Mouse (Mus musculus) CH12F3 (cell line): Measurements from ENCODE around the gene Gm19345.

Source experiments
- in situ Hi-C: fragments of 300-500 bp; cut with MboI; formaldehyde crosslinking; loops from 2 replicates; pipeline ENCODE4 v1.14.3; 2020; ENCODE audit warnings: low sequenced_read_pairs

The Gm19345 gene

GRCm38 (mm10) chr7:19826756-19827155 is 25.0 kb upstream of the Gm19345 start:
- in situ Hi-C loops = no loop called here

- in situ Hi-C loops = no loop called here
Measured at GRCm38 (mm10) chr7:19829694-19830093, 22.1 kb upstream of the Gm19345 start.

- in situ Hi-C loops = no loop called here
Measured at GRCm38 (mm10) chr7:19830682-19831156, 21.1 kb upstream of the Gm19345 start.

- in situ Hi-C loops = no loop called here
Measured at GRCm38 (mm10) chr7:19831837-19832236, 20.0 kb upstream of the Gm19345 start.

GRCm38 (mm10) chr7:19834055-19834454 is 17.7 kb upstream of the Gm19345 start:
- in situ Hi-C loops = no loop called here

- in situ Hi-C loops = no loop called here
Measured at GRCm38 (mm10) chr7:19836843-19837242, 15.0 kb upstream of the Gm19345 start.

GRCm38 (mm10) chr7:19840371-19840770 is 11.4 kb upstream of the Gm19345 start:
- in situ Hi-C loops = loop anchor here (5.0 kb wide), 1 partner anchor 38 kb away; no protein-coding TSS in a partner anchor

GRCm38 (mm10) chr7:19840936-19841335 is 10.9 kb upstream of the Gm19345 start:
- in situ Hi-C loops = loop anchor here (5.0 kb wide), 1 partner anchor 39 kb away; no protein-coding TSS in a partner anchor

- in situ Hi-C loops = loop anchor here (5.0 kb wide), 1 partner anchor 40 kb away; no protein-coding TSS in a partner anchor
Measured at GRCm38 (mm10) chr7:19841686-19842413, 10.0 kb upstream of the Gm19345 start.

- in situ Hi-C loops = loop anchor here (5.0 kb wide), 1 partner anchor 41 kb away; no protein-coding TSS in a partner anchor
Measured at GRCm38 (mm10) chr7:19842885-19843504, 8.8 kb upstream of the Gm19345 start.

GRCm38 (mm10) chr7:19843561-19843960 is 8.2 kb upstream of the Gm19345 start:
- in situ Hi-C loops = loop anchor here (5.0 kb wide), 1 partner anchor 41 kb away; no protein-coding TSS in a partner anchor

- in situ Hi-C loops = loop anchor here (5.0 kb wide), 1 partner anchor 42 kb away; no protein-coding TSS in a partner anchor
Measured at GRCm38 (mm10) chr7:19844521-19845171, 7.2 kb upstream of the Gm19345 start.

- in situ Hi-C loops = no loop called here
Measured at GRCm38 (mm10) chr7:19853526-19853925, 1.7 kb downstream of the Gm19345 start.

GRCm38 (mm10) chr7:19855663-19856062 is 3.9 kb downstream of the Gm19345 start:
- in situ Hi-C loops = no loop called here

- in situ Hi-C loops = no loop called here
Measured at GRCm38 (mm10) chr7:19856283-19856682, 4.5 kb downstream of the Gm19345 start.

- in situ Hi-C loops = no loop called here
Measured at GRCm38 (mm10) chr7:19859740-19860139, 7.9 kb downstream of the Gm19345 start.

GRCm38 (mm10) chr7:19861199-19861598 is 9.4 kb downstream of the Gm19345 start, which contains the start of gene Ceacam16:
Ceacam16 (minus strand) TSS chr7:19861299.
- in situ Hi-C loops = no loop called here

- in situ Hi-C loops = no loop called here
Measured at GRCm38 (mm10) chr7:19864241-19864640, 12.4 kb downstream of the Gm19345 start.

GRCm38 (mm10) chr7:19865246-19866036 is 13.6 kb downstream of the Gm19345 start:
- in situ Hi-C loops = no loop called here

- in situ Hi-C loops = no loop called here
Measured at GRCm38 (mm10) chr7:19866490-19866889, 14.7 kb downstream of the Gm19345 start.
